Mouse (Mus musculus) embryonic facial prominence, embryonic 13.5 days (tissue): ENCODE results near the gene Psmd11. TPM values are rescaled to one million over a fixed set of nuclear protein-coding genes. Genes with fewer than 3 reads are reported as not detected.

Experiments
- ATAC-seq: fragments of 200-750 bp; cut with Nextera tagmentation; 2 replicates; pipeline ENCODE4 v1.8.0; 2017; ENCODE audit warnings: low read depth; ENCODE audit not compliant: insufficient number of reproducible peaks, insufficient read depth, low FRiP score, low TSS enrichment
- H3K27ac ChIP-seq: fragments of 300-500 bp; sonication (generic); 2 replicates; pipeline ENCODE4 v1.5.1; 2015; ENCODE audit warnings: moderate library complexity, mild to moderate bottlenecking, inconsistent platforms
- H3K27me3 ChIP-seq: fragments of 300-500 bp; sonication (generic); 2 replicates; pipeline ENCODE4 v1.6.1; 2015; ENCODE audit warnings: mild to moderate bottlenecking, inconsistent platforms
- H3K36me3 ChIP-seq: fragments of 300-500 bp; sonication (generic); 2 replicates; pipeline ENCODE4 v1.6.1; 2015; ENCODE audit warnings: mild to moderate bottlenecking, inconsistent platforms
- H3K4me1 ChIP-seq: fragments of 300-500 bp; sonication (generic); 2 replicates; pipeline ENCODE4 v1.6.1; 2015; ENCODE audit warnings: inconsistent platforms
- H3K4me2 ChIP-seq: fragments of 300-500 bp; sonication (generic); 2 replicates; pipeline ENCODE4 v1.6.1; 2015; ENCODE audit warnings: moderate library complexity, mild to moderate bottlenecking, inconsistent platforms
- H3K4me3 ChIP-seq: fragments of 300-500 bp; sonication (generic); 2 replicates; pipeline ENCODE4 v1.5.1; 2015; ENCODE audit warnings: mild to moderate bottlenecking, inconsistent platforms
- H3K9ac ChIP-seq: fragments of 300-500 bp; sonication (generic); 2 replicates; pipeline ENCODE4 v1.6.1; 2015; ENCODE audit warnings: mild to moderate bottlenecking, inconsistent platforms
- H3K9me3 ChIP-seq: fragments of 300-500 bp; sonication (generic); 2 replicates; pipeline ENCODE4 v1.6.1; 2016; ENCODE audit warnings: inconsistent platforms
- WGBS: fragments of 180-500 bp; shearing (Covaris S2); methylation state at CpG from one replicate; pipeline ENCODE4 v1.1.7; 2015; ENCODE audit warnings: mixed read lengths; 5-methylcytosine and 5-hydroxymethylcytosine counted together
- polyA plus RNA-seq: library from polyadenylated mRNA; unstranded; fragments of >200 nt; fragmentation: Nextera tagmentation; extraction: Ambion mirVana; gene quantifications from 2 replicates; pipeline ENCODE4 v1.2.1, GENCODE M21; 2015

The Psmd11 gene
- polyA plus RNA-seq, 1 experiment from 2014 or later = 317 TPM

DNA sequence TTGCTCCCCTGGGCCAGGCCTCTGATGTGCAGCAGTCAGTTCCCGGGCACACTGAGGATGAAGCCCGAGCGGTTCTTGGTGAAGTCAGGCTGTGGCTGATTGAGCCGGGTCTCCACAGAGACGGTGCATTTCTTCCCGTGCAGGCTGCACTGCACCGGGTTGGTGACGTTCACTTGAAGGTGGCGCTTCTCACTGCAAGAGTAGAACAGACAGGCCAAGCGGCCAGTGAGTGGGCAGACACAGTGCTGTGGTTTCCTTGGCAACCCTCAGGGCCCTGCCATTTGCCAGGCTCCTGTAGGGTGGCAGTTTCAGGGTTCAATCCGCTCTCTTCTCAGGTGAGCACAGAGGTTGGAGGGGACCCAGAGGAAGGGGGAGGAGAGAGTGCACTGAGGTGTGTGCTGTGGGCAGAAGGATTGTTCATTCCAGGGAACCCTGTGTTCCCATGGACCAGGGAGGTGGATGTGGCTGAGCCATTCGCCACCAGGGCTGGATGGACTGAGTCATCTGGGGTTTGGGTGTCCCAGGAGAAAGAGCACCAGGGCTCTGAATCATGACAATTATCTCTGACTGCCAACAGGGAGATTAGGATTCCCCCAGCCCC is 55.9 kb downstream of the Psmd11 start:
- 40% methylated on average over 12 of the region's 12 CpGs for WGBS
- Histone ChIP-seq H3K4me3 (no peak overlapping the region), H3K4me1 (peaks cover 47% of the 10 kb centered on the region), H3K27ac (no peak overlapping the region), H3K9me3 (no peaks in the 10 kb centered on the region), H3K4me2 (no peak overlapping the region), H3K9ac (no peak overlapping the region), H3K36me3 (peaks cover 11% of the 10 kb centered on the region), H3K27me3 (no peaks in the 10 kb centered on the region)
- no peak for ATAC-seq

DNA sequence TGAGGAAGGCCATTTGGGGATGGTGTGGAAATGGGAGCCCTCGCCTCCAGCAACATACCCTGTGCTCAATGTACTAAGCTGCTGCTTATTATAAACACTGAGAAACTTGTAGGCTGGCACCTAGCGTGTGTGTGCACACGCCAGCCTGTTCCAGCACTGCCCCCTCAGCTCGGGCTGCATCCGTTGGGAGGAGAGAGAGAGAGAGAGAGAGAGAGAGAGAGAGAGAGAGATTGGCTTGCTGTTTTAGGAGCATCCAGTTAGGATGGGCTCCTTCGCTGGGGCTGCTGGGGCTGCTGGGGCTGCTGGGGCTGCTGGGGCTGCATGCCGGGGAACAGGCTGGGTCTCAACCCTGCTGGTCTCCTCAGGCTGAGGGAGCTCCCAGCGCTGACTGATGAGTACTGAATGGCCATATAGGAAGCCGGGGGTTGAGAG is 56.7 kb downstream of the Psmd11 start:
- Histone ChIP-seq H3K4me1 (peaks cover 47% of the 10 kb centered on the region), H3K36me3 (peaks cover 11% of the 10 kb centered on the region), H3K9ac (0 out of 2 replicates have a peak overlapping the region, but pooled peaks have one; percentile 36), H3K27ac (no peak overlapping the region), H3K27me3 (no peaks in the 10 kb centered on the region), H3K4me3 (no peak overlapping the region), H3K4me2 (no peak overlapping the region), H3K9me3 (no peaks in the 10 kb centered on the region)
- no peak for ATAC-seq
- WGBS = 73% methylated on average over 9 of the region's 9 CpGs

- Histone ChIP-seq H3K27me3 (no peaks in the 10 kb centered on the region), H3K27ac (no peak overlapping the region), H3K9ac (0 out of 2 replicates have a peak overlapping the region, but pooled peaks have one; percentile 36), H3K4me1 (peaks cover 42% of the 10 kb centered on the region), H3K4me3 (no peak overlapping the region), H3K4me2 (no peak overlapping the region), H3K36me3 (peaks cover 11% of the 10 kb centered on the region), H3K9me3 (no peaks in the 10 kb centered on the region)
- no peak for ATAC-seq
- WGBS = 72% methylated on average over 10 of the region's 10 CpGs
These were observed 57.3 kb downstream of the Psmd11 start for GRCm38 (mm10) chr11:80485622-80486206.

DNA sequence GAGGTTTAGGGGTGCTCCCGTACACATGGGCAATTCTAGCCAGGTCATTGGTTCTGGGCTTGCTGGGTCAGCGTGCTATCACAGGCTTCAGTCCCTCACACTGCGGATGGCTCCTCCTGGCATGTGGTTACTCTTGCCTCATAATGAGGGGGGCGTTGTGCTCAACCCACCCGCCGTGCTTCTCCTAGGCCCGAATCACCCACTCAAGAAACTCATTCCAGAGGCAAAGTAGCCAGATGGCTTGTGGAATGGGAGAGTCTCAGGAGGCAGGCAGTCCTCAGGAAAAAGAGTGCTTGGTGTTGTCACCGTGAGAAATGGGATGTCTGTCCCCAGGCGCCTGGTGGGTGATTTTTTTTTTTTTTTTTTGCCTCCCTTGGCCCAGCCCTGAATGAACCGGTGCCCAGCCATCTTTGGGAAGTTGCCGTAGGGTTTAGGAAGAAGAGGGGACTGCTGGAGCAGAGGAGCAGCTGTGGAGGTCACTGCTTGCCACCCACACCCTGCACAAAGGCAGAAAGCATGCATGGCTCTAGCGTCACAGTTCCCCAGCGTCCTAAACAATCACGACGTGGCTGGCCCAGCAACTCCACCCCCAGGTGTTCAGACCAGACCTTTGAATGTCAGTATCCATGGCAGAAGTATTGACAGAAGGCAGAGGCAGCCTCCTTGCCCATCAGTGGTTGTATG is 59.6 kb downstream of the Psmd11 start:
- Histone ChIP-seq H3K4me2 (no peak overlapping the region), H3K27ac (no peak overlapping the region), H3K4me1 (peaks cover 33% of the 10 kb centered on the region), H3K9me3 (no peaks in the 10 kb centered on the region), H3K27me3 (no peaks in the 10 kb centered on the region), H3K4me3 (no peak overlapping the region), H3K36me3 (no peaks in the 10 kb centered on the region), H3K9ac (no peak overlapping the region)
- no peak for ATAC-seq
- WGBS = 75% methylated on average over 15 of the region's 15 CpGs

GRCm38 (mm10) chr11:80489172-80489881 is 60.9 kb downstream of the Psmd11 start:
- no peak overlapping the region for H3K4me3 ChIP-seq
- H3K27ac ChIP-seq = peak overlapping the region; percentile 33; the same call in 1 of the 2 replicates
- no peaks in the 10 kb centered on the region for H3K36me3 ChIP-seq
- H3K4me1 ChIP-seq = peaks cover 23% of the 10 kb centered on the region
- WGBS = 36% methylated on average over 12 of the region's 12 CpGs
- no peak overlapping the region for H3K4me2 ChIP-seq
- ATAC-seq = no peak
- no peaks in the 10 kb centered on the region for H3K9me3 ChIP-seq
- no peaks in the 10 kb centered on the region for H3K27me3 ChIP-seq
- peak overlapping the region; percentile 27; the same call in 1 of the 2 replicates for H3K9ac ChIP-seq

GRCm38 (mm10) chr11:80489882-80490196 is 61.4 kb downstream of the Psmd11 start:
- no peak for ATAC-seq
- H3K4me2 ChIP-seq = no peak overlapping the region
- H3K27me3 ChIP-seq = no peaks in the 10 kb centered on the region
- H3K27ac ChIP-seq = peak overlapping the region; percentile 33; the same call in 1 of the 2 replicates
- peaks cover 21% of the 10 kb centered on the region for H3K4me1 ChIP-seq
- H3K4me3 ChIP-seq = no peak overlapping the region
- H3K9ac ChIP-seq = 0 out of 2 replicates have a peak overlapping the region, but pooled peaks have one; percentile 7
- no peaks in the 10 kb centered on the region for H3K9me3 ChIP-seq
- H3K36me3 ChIP-seq = no peaks in the 10 kb centered on the region
- whole genome bisulfite sequencing = 38% methylated on average over 5 of the region's 5 CpGs

DNA sequence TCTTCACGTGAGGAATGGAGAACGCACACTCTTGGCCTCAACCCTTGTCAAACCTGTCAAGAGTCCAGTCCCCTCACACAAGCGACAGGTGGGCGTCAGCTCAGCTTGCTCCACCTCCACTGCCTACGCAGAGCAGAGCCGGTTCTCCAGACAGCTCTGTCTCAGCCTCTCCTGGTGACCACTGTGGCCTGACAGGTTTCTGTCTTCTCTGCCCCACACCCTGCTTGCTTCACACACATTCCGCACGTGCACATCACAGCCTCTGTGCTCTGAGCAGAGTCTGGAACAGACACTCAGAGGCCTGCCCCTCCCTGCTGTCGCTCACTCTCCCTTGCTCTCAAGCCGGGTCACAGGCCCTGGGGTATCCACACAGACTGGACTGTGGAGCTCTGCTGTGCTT is 62.4 kb downstream of the Psmd11 start:
- no peak for ATAC-seq
- WGBS = 63% methylated on average over 10 of the region's 10 CpGs
- Histone ChIP-seq H3K4me2 (no peak overlapping the region), H3K4me1 (peaks cover 16% of the 10 kb centered on the region), H3K27me3 (no peaks in the 10 kb centered on the region), H3K36me3 (no peaks in the 10 kb centered on the region), H3K9ac (no peak overlapping the region), H3K4me3 (no peak overlapping the region), H3K27ac (no peak overlapping the region), H3K9me3 (no peaks in the 10 kb centered on the region)

DNA sequence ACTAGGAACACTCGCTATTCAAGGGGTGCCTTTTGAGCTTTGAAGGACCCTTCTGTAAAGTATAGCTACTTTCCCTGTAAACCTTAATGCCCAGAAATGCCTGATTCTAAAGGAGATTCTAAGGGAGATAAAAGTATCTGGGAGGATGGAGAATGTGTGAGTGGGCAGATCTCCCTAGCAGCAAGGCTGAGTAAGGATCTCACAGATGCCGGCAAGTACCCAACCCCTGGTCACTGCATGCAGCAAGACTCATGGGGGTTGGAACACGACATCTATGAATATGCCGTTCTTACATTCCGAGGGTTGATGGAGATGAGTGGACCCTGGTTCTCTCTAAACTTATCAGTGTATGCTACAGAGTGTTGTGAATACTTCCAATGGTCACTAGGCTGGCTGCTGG is 64.8 kb downstream of the Psmd11 start:
- no peak overlapping the region for H3K4me3 ChIP-seq
- no peak overlapping the region for H3K4me2 ChIP-seq
- H3K9me3 ChIP-seq = no peaks in the 10 kb centered on the region
- no peak for ATAC-seq
- H3K27me3 ChIP-seq = no peaks in the 10 kb centered on the region
- no peaks in the 10 kb centered on the region for H3K36me3 ChIP-seq
- no peak overlapping the region for H3K27ac ChIP-seq
- 93% methylated on average over 5 of the region's 5 CpGs for WGBS
- H3K9ac ChIP-seq = no peak overlapping the region
- H3K4me1 ChIP-seq = peaks cover 16% of the 10 kb centered on the region

GRCm38 (mm10) chr11:80494852-80495251 is 66.4 kb downstream of the Psmd11 start:
- no peak overlapping the region for H3K4me2 ChIP-seq
- no peaks in the 10 kb centered on the region for H3K9me3 ChIP-seq
- H3K27ac ChIP-seq = no peak overlapping the region
- H3K27me3 ChIP-seq = no peaks in the 10 kb centered on the region
- no peaks in the 10 kb centered on the region for H3K36me3 ChIP-seq
- H3K9ac ChIP-seq = no peak overlapping the region
- H3K4me3 ChIP-seq = no peak overlapping the region
- ATAC-seq = no peak
- H3K4me1 ChIP-seq = peaks cover 17% of the 10 kb centered on the region
- WGBS = 82% methylated on average over 9 of the region's 9 CpGs

DNA sequence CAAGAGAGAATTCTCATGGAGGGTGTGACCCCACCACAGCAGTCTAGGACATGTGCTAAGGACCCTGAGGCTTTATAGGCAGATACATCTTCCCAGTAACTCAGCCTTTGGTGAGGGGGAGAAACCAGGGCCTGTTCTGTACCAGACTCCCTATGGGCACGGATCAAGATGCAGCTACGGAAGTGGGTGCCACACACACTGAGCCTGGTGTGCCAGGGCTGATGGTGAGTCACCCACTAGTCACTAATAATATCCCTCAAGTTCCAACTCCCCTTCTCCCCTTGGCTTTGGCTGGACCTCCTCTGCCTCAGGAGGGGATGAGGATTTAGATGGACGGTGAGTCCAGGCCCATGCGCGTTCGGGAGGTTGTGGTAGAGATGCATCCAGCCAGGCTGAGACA is 67.6 kb downstream of the Psmd11 start:
- no peaks in the 10 kb centered on the region for H3K27me3 ChIP-seq
- ATAC-seq = no peak

GRCm38 (mm10) chr11:80496640-80497039 is 68.2 kb downstream of the Psmd11 start:
- no peak for ATAC-seq
- H3K4me1 ChIP-seq = peaks cover 17% of the 10 kb centered on the region
- H3K27ac ChIP-seq = no peak overlapping the region
- no peaks in the 10 kb centered on the region for H3K27me3 ChIP-seq
- H3K9ac ChIP-seq = no peak overlapping the region
- H3K4me3 ChIP-seq = no peak overlapping the region
- H3K4me2 ChIP-seq = no peak overlapping the region
- no peaks in the 10 kb centered on the region for H3K36me3 ChIP-seq
- H3K9me3 ChIP-seq = no peaks in the 10 kb centered on the region
- WGBS = 84% methylated on average over 1 of the region's 1 CpGs

More for the DNA sequence above, 67.6 kb downstream of the Psmd11 start:
- no peak overlapping the region for H3K9ac ChIP-seq
- no peaks in the 10 kb centered on the region for H3K36me3 ChIP-seq
- no peaks in the 10 kb centered on the region for H3K9me3 ChIP-seq
- no peak overlapping the region for H3K4me2 ChIP-seq
- H3K27ac ChIP-seq = no peak overlapping the region
- no peak overlapping the region for H3K4me3 ChIP-seq
- WGBS = 90% methylated on average over 6 of the region's 6 CpGs
- peaks cover 17% of the 10 kb centered on the region for H3K4me1 ChIP-seq
